Mouse (Mus musculus) limb, embryonic 14.5 days (tissue): ENCODE measurements around the gene L3mbtl4. TPM values are rescaled to one million over a fixed set of nuclear protein-coding genes. Genes with fewer than 3 reads are reported as not detected.

ENCODE experiments used
- ATAC-seq: fragments of 200-750 bp; cut with Nextera tagmentation; 2 replicates; pipeline ENCODE4 v1.8.0; 2017; ENCODE audit warnings: low read depth, moderate number of reproducible peaks, moderate TSS enrichment; ENCODE audit not compliant: low FRiP score
- DNase-seq: peaks from one replicate; pipeline ENCODE4 v3.0.0-alpha.2; 2015; ENCODE audit warnings: low spot score
- H3K27ac ChIP-seq: fragments of 300-500 bp; sonication (generic); replicated peaks from 2 replicates; pipeline ENCODE4 v1.5.1; 2014; ENCODE audit warnings: low read depth, mild to moderate bottlenecking, low read length, moderate library complexity, mixed read lengths
- H3K27me3 ChIP-seq: fragments of 300-500 bp; sonication (generic); 2 replicates; pipeline ENCODE4 v1.6.1; 2014; ENCODE audit warnings: low read length, mixed read lengths; ENCODE audit not compliant: control insufficient read depth, insufficient read depth
- H3K36me3 ChIP-seq: fragments of 300-500 bp; sonication (generic); 2 replicates; pipeline ENCODE4 v1.6.1; 2014; ENCODE audit warnings: mild to moderate bottlenecking, low read length, moderate library complexity, mixed read lengths; ENCODE audit not compliant: control insufficient read depth, insufficient read depth
- H3K4me1 ChIP-seq: fragments of 300-500 bp; sonication (generic); 2 replicates; pipeline ENCODE4 v1.6.1; 2014; ENCODE audit warnings: antibody characterized with exemption, low read length, mixed read lengths; ENCODE audit not compliant: control insufficient read depth, insufficient read depth
- H3K4me2 ChIP-seq: fragments of 300-500 bp; sonication (generic); replicated peaks from 2 replicates; pipeline ENCODE4 v1.6.1; 2014; ENCODE audit warnings: low read depth, mild to moderate bottlenecking, low read length, moderate library complexity; ENCODE audit not compliant: severe bottlenecking
- H3K4me3 ChIP-seq: fragments of 300-500 bp; sonication (generic); replicated peaks from 2 replicates; pipeline ENCODE4 v1.5.1; 2014; ENCODE audit warnings: low read length
- H3K9ac ChIP-seq: fragments of 300-500 bp; sonication (generic); 2 replicates; pipeline ENCODE4 v1.6.1; 2014; ENCODE audit warnings: mild to moderate bottlenecking, low read depth, low read length, moderate library complexity; ENCODE audit not compliant: severe bottlenecking
- H3K9me3 ChIP-seq: fragments of 300-500 bp; sonication (generic); 2 replicates; pipeline ENCODE4 v1.6.1; 2016; ENCODE audit warnings: low read length; ENCODE audit not compliant: control insufficient read depth
- POLR2A ChIP-seq: fragments of 200-500 bp; IDR thresholded peaks from 2 replicates; pipeline ENCODE4 v1.8.0; 2012; ENCODE audit warnings: inconsistent platforms, mild to moderate bottlenecking, moderate library complexity, borderline replicate concordance; ENCODE audit not compliant: insufficient read depth, insufficient read length; ENCODE audit errors: extremely low read depth
- WGBS: fragments of 180-500 bp; shearing (Covaris S2); extraction: QIAGEN DNeasy Blood & Tissue Kit; methylation state at CpG from one replicate; pipeline ENCODE4 v1.1.7; 2014; 5-methylcytosine and 5-hydroxymethylcytosine counted together
- polyA plus RNA-seq, 2 experiments: library from polyadenylated mRNA; depleted of rRNA in 1 of 2; stranded (reverse) in 1 of 2; unstranded in 1 of 2; fragments of >200 nt; fragmentation: Nextera tagmentation in 1 of 2; extraction: Ambion mirVana in 1 of 2; gene quantifications; 2 replicates each; pipeline versions ENCODE4 v1.2.1 to v1.2.3; 2012 to 2014

L3mbtl4 gene
- polyA plus RNA-seq, 2 experiments: 0.10 TPM; not detected in 1

- 79% methylated on average over 3 of the region's 3 CpGs for WGBS
- no peak overlapping the region for H3K9ac ChIP-seq
- H3K4me1 ChIP-seq: no peaks in the 10 kb centered on the region
- no peak for TF ChIP-seq POLR2A
- H3K9me3 ChIP-seq: no peaks in the 10 kb centered on the region
- no peaks in the 10 kb centered on the region for H3K27me3 ChIP-seq
- no peak overlapping the region for H3K4me2 ChIP-seq
- no peak overlapping the region for H3K4me3 ChIP-seq
- ATAC-seq (no peak), DNase-seq (no peak)
- H3K27ac ChIP-seq: no peak overlapping the region
- no peaks in the 10 kb centered on the region for H3K36me3 ChIP-seq
Measured at GRCm38 (mm10) chr17:68585195-68585594, 311.6 kb downstream of the L3mbtl4 start.

GRCm38 (mm10) chr17:68591619-68592018 lies 318.0 kb downstream of the L3mbtl4 start:
- no peaks in the 10 kb centered on the region for H3K9me3 ChIP-seq
- no peaks in the 10 kb centered on the region for H3K4me1 ChIP-seq
- ATAC-seq (no peak), DNase-seq (no peak)
- TF ChIP-seq POLR2A: no peak
- H3K4me2 ChIP-seq: no peak overlapping the region
- H3K27me3 ChIP-seq: no peaks in the 10 kb centered on the region
- H3K4me3 ChIP-seq: no peak overlapping the region
- no peaks in the 10 kb centered on the region for H3K36me3 ChIP-seq
- WGBS: 78% methylated on average over 4 of the region's 4 CpGs
- H3K27ac ChIP-seq: no peak overlapping the region
- no peak overlapping the region for H3K9ac ChIP-seq

- Histone ChIP-seq H3K9me3 (no peaks in the 10 kb centered on the region), H3K27ac (no peak overlapping the region), H3K4me2 (no peak overlapping the region), H3K27me3 (no peaks in the 10 kb centered on the region), H3K36me3 (no peaks in the 10 kb centered on the region), H3K4me3 (no peak overlapping the region), H3K9ac (no peak overlapping the region), H3K4me1 (no peaks in the 10 kb centered on the region)
- TF ChIP-seq POLR2A: no peak
- ATAC-seq (no peak), DNase-seq (no peak)
- 69% methylated on average over 4 of the region's 4 CpGs for WGBS
Measured at GRCm38 (mm10) chr17:68602744-68603143, 329.1 kb downstream of the L3mbtl4 start.

- no peak overlapping the region for H3K27ac ChIP-seq
- H3K36me3 ChIP-seq: no peaks in the 10 kb centered on the region
- no peaks in the 10 kb centered on the region for H3K9me3 ChIP-seq
- TF ChIP-seq POLR2A: no peak
- DNase-seq (peak; percentile 78), ATAC-seq (no peak)
- no peak overlapping the region for H3K9ac ChIP-seq
- no peak overlapping the region for H3K4me3 ChIP-seq
- no peak overlapping the region for H3K4me2 ChIP-seq
- no peaks in the 10 kb centered on the region for H3K4me1 ChIP-seq
- H3K27me3 ChIP-seq: no peaks in the 10 kb centered on the region
- WGBS: 46% methylated on average over 6 of the region's 6 CpGs
Measured at GRCm38 (mm10) chr17:68607691-68608090, 334.1 kb downstream of the L3mbtl4 start.

- H3K4me3 ChIP-seq: no peak overlapping the region
- H3K36me3 ChIP-seq: no peaks in the 10 kb centered on the region
- H3K27ac ChIP-seq: no peak overlapping the region
- H3K4me2 ChIP-seq: no peak overlapping the region
- TF ChIP-seq POLR2A: no peak
- H3K4me1 ChIP-seq: no peaks in the 10 kb centered on the region
- no peaks in the 10 kb centered on the region for H3K9me3 ChIP-seq
- WGBS: 76% methylated on average over 6 of the region's 6 CpGs
- no peak for ATAC-seq
- H3K9ac ChIP-seq: no peak overlapping the region
- H3K27me3 ChIP-seq: no peaks in the 10 kb centered on the region
- DNase-seq: no peak
Measured at GRCm38 (mm10) chr17:68611247-68611646, 337.6 kb downstream of the L3mbtl4 start.

GRCm38 (mm10) chr17:68625281-68625680 lies 351.7 kb downstream of the L3mbtl4 start:
- DNase-seq (no peak), ATAC-seq (no peak)
- Histone ChIP-seq H3K9ac (no peak overlapping the region), H3K36me3 (no peaks in the 10 kb centered on the region), H3K9me3 (no peaks in the 10 kb centered on the region), H3K27me3 (no peaks in the 10 kb centered on the region), H3K4me1 (no peaks in the 10 kb centered on the region), H3K4me3 (no peak overlapping the region), H3K27ac (no peak overlapping the region), H3K4me2 (no peak overlapping the region)
- TF ChIP-seq POLR2A: no peak
- 75% methylated on average over 4 of the region's 4 CpGs for WGBS
